Mouse (Mus musculus) lung, adult 2 months (tissue): ENCODE results near the gene Mthfd1l. TPM values are rescaled to one million over a fixed set of nuclear protein-coding genes. Genes with fewer than 3 reads are reported as not detected.
A peak's percentile ranks its signal among the peaks of the same experiment; 100 is the strongest.
"Not testable (repeated sequence)": the region's sequence is repeated elsewhere in the genome, so short reads cannot be mapped to it uniquely, and the experiment has no call there.

Experiments used
- DNase-seq: peaks from one replicate; pipeline ENCODE4 v3.0.0; 2022
- H3K4me1 ChIP-seq: fragments of 200-500 bp; 2 replicates; pipeline ENCODE4 v1.6.1; 2011; ENCODE audit warnings: low read length; ENCODE audit not compliant: control insufficient read depth, insufficient read depth
- H3K4me3 ChIP-seq: fragments of 200-500 bp; replicated peaks from 2 replicates; pipeline ENCODE3; 2011; ENCODE audit warnings: low read depth, mild to moderate bottlenecking, control low read depth, low read length; ENCODE audit errors: extremely low read depth
- CTCF ChIP-seq: fragments of 200-500 bp; IDR thresholded peaks from 2 replicates; pipeline ENCODE4 v1.5.1; 2011; ENCODE audit warnings: mild to moderate bottlenecking, low read length, control low read depth; ENCODE audit not compliant: insufficient read depth
- POLR2A ChIP-seq: fragments of 200-500 bp; IDR thresholded peaks from 2 replicates; pipeline ENCODE4 v1.6.1; 2011; ENCODE audit warnings: low read depth, mild to moderate bottlenecking, control low read depth, low read length, borderline replicate concordance; ENCODE audit errors: extremely low read depth
- WGBS: fragments of 180-500 bp; shearing (Covaris S2); methylation state at CpG from one replicate; pipeline ENCODE4 v1.1.7; 2018; 5-methylcytosine and 5-hydroxymethylcytosine counted together
- polyA plus RNA-seq: library from polyadenylated mRNA; depleted of rRNA; stranded (reverse); fragments of >200 nt; gene quantifications from 2 replicates; pipeline ENCODE4 v1.2.3, GENCODE M21; 2012

Gene Mthfd1l
- polyA plus RNA-seq, 1 experiment = 1.1 TPM

DNA sequence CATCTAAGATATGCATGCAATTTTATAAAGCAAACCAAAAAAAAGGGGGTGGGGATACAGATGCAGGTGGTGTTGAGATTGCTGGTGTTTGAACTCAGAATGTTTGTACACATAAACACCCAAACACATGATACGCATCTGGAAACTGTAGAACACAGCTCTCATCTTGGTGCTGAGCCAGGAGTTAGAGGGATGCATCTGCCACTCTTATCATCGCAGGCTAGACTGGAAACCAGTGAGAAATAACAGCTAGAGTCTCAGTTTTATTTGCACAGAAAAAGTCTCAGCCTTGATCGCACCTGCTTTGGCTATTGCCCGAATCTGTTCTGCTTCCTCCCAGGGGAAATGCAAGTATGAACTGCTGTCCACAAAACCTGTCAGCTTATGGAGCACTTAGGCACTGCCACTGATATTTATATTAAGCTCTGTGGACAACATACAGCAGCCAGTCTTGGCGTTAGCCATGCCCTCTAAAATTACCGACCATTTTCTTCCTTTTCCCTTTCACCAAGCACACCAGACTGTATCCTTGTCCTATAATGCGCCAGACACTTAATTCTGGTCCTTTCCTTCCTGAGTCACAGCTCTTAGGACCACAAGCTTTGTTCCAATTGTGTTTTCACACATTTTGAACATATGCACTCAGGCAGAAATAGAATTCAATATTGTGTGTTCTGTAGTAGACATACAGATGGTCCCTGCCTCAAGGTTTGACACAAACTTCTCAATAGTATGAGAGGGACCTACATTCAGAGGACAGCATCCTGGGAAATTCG is 98.3 kb downstream of the Mthfd1l start:
- Histone ChIP-seq H3K4me1 (no peaks in the 10 kb centered on the region), H3K4me3 (no peak overlapping the region)
- no peak for DNase-seq
- 75% methylated on average over 8 of the region's 8 CpGs for WGBS
- TF ChIP-seq CTCF (no peak), POLR2A (no peak)

DNA sequence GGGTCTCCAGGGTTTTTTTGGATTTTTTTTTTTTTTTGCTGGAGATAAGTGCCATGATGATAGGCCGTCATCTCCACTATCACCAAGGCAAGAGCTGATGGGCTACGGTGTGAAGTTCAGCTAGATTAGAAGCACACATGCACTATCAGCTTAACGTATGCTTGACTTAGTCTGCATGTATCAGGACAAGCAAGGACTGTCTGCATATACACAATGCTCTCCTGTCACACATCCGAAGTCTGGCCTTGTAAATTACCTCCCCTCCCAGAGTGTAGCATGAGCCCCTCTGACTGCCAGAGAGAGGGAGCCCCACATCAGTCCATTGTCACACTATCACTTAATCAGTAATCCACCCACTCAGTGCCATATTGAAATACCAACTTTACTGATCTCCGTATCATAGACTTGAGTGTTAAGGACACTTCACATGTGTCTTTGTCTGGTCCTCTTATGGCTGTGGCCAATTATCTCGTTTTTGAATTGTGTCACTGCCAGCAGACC is 99.0 kb downstream of the Mthfd1l start:
- Histone ChIP-seq H3K4me3 (no peak overlapping the region), H3K4me1 (no peaks in the 10 kb centered on the region)
- TF ChIP-seq CTCF (no peak), POLR2A (no peak)
- no peak for DNase-seq
- WGBS = 79% methylated on average over 6 of the region's 6 CpGs

- 73% methylated on average over 4 of the region's 4 CpGs for WGBS
- not testable (repeated sequence) for H3K4me1 ChIP-seq, H3K4me3 ChIP-seq, DNase-seq
Observed at GRCm38 (mm10) chr10:4072491-4072890, 99.6 kb downstream of the Mthfd1l start.

- peaks cover 9% of the 10 kb centered on the region for H3K4me1 ChIP-seq
- DNase-seq = no peak
- WGBS = 77% methylated on average over 9 of the region's 9 CpGs
- no peak overlapping the region for H3K4me3 ChIP-seq
- TF ChIP-seq POLR2A = no peak
- no peak for TF ChIP-seq CTCF
Observed at GRCm38 (mm10) chr10:4078220-4078840, 105.4 kb downstream of the Mthfd1l start.

DNA sequence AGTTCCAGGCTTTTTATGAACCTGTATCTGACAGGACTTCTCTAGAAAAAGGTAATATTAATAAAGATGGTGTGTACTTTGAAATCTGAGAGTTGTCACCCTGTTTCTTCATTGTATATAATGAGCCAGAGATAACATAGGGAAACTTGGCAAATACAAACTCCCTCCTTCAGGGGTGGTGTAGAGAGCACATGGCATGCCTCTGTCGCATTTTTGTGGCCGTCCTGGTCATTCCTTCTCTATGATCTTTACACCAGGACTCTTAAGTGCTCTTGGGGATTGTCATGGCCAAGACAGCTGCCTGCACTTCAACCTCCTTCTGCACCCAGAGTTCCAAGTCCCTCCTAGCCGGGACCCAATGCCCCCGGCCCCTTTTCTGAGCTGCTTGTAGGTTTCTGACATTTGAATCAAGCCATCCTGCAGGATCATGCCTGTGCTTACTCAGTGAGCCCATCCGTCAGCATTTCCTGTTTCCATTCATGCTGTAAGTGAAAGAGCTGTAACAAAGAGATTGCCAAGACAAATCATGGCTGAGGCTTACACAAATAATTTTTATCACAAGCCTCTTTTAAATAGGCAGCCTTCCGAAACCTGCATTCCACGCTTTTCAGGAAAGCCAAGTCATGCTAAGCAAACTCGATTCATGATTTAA is 106.2 kb downstream of the Mthfd1l start:
- WGBS = 12% methylated on average over 8 of the region's 8 CpGs
- no peak for DNase-seq
- H3K4me3 ChIP-seq = no peak overlapping the region
- no peak for TF ChIP-seq POLR2A
- no peak for TF ChIP-seq CTCF
- H3K4me1 ChIP-seq = peaks cover 9% of the 10 kb centered on the region

GRCm38 (mm10) chr10:4079643-4080244 is 106.8 kb downstream of the Mthfd1l start:
- Histone ChIP-seq H3K4me1 (peaks cover 9% of the 10 kb centered on the region), H3K4me3 (peak overlapping the region; percentile 11)
- 18% methylated on average over 15 of the region's 15 CpGs for WGBS
- peak; percentile 30; the same call in 1 of the 2 replicates for TF ChIP-seq POLR2A
- no peak for TF ChIP-seq CTCF
- peak; percentile 57 for DNase-seq

- TF ChIP-seq POLR2A (no peak), CTCF (no peak)
- H3K4me3 ChIP-seq = no peak overlapping the region
- H3K4me1 ChIP-seq = peaks cover 9% of the 10 kb centered on the region
- 85% methylated on average over 9 of the region's 9 CpGs for WGBS
- DNase-seq = no peak
Observed at GRCm38 (mm10) chr10:4083609-4084008, 110.7 kb downstream of the Mthfd1l start.

- Histone ChIP-seq H3K4me1 (peaks cover 5% of the 10 kb centered on the region), H3K4me3 (no peak overlapping the region)
- DNase-seq = no peak
- TF ChIP-seq CTCF (no peak), POLR2A (no peak)
- 80% methylated on average over 4 of the region's 4 CpGs for WGBS
Observed at GRCm38 (mm10) chr10:4084907-4085306, 112.0 kb downstream of the Mthfd1l start.

- no peak overlapping the region for H3K4me3 ChIP-seq
- 59% methylated on average over 7 of the region's 7 CpGs for WGBS
- H3K4me1 ChIP-seq = no peaks in the 10 kb centered on the region; the same call in 1 of the 2 replicates
- DNase-seq = no peak
- TF ChIP-seq CTCF (no peak), POLR2A (no peak)
Observed at GRCm38 (mm10) chr10:4085363-4086141, 112.6 kb downstream of the Mthfd1l start.
